ENCODE assay signal across 8 mouse cellular contexts in genomic region chr1:159524051-159524549, GRCm38 (mm10). TPM values are rescaled to one million over a fixed set of nuclear protein-coding genes. Genes with fewer than 3 reads are reported as not detected.
DNase-seq lines count a peak whose midpoint lies in the region; ATAC-seq lines count a peak whose summit lies in the region.

No protein-coding gene starts in this region.

- peak; percentile 88 for ATAC-seq in midbrain, embryonic 13.5 days
- peak; percentile 53; the same call in 1 of the 2 replicates for ATAC-seq in stomach, embryonic 14.5 days (ENCODE audit: insufficient number of reproducible peaks, insufficient read depth, low FRiP score, low read depth)

- H3K9ac ChIP-seq in midbrain, embryonic 13.5 days (replicated peaks): peak overlapping the region; percentile 65
- H3K9ac ChIP-seq in stomach, embryonic 14.5 days (replicated peaks; ENCODE audit: low read depth, low read length): no peak overlapping the region

- DNase-seq in gastrocnemius, adult 18-20 months (ENCODE audit: low spot score): peak; percentile 51
- DNase-seq in gastrocnemius, postnatal 25 days: no peak
- DNase-seq in cerebellum, adult 8-10 months: peak; percentile 62
- DNase-seq in forelimb bud, embryonic 11.5 days (ENCODE audit: low read depth, low spot score): peak; percentile 96
- DNase-seq in hindlimb bud, embryonic 11.5 days (ENCODE audit: extremely low spot score, low read depth, low spot score): peak; percentile 91
- DNase-seq in left cerebral cortex, postnatal 4 days: peak; percentile 68

- H3K27ac ChIP-seq in midbrain, embryonic 13.5 days: peak overlapping the region; percentile 40
- no peak overlapping the region for H3K27ac ChIP-seq in stomach, embryonic 14.5 days (ENCODE audit: low read length)

- H3K4me1 ChIP-seq in midbrain, embryonic 13.5 days (replicated peaks): peaks cover 14% of the 10 kb centered on the region
- no peaks in the 10 kb centered on the region for H3K4me1 ChIP-seq in stomach, embryonic 14.5 days (ENCODE audit: control insufficient read depth, insufficient read depth, low read length)

- under 1% methylated on average over 18 of the region's 18 CpGs for WGBS in midbrain, embryonic 13.5 days
- whole genome bisulfite sequencing in stomach, embryonic 14.5 days: 2% methylated on average over 18 of the region's 18 CpGs

- H3K4me3 ChIP-seq in midbrain, embryonic 13.5 days (replicated peaks): peak overlapping the region; percentile 45
- no peak overlapping the region for H3K4me3 ChIP-seq in stomach, embryonic 14.5 days (ENCODE audit: low read depth, low read length)

- no peaks in the 10 kb centered on the region for H3K9me3 ChIP-seq in midbrain, embryonic 13.5 days
- H3K9me3 ChIP-seq in stomach, embryonic 14.5 days (ENCODE audit: control insufficient read depth, low read depth, low read length): no peaks in the 10 kb centered on the region

- peak overlapping the region; percentile 64 for H3K4me2 ChIP-seq in midbrain, embryonic 13.5 days (replicated peaks)
- no peak overlapping the region for H3K4me2 ChIP-seq in stomach, embryonic 14.5 days (replicated peaks; ENCODE audit: low read depth, low read length)

- intact Hi-C loops in left cerebral cortex, postnatal 4 days (cut with DNase I): loop anchor here (5.0 kb wide), 1 partner anchor 658 kb away; no protein-coding TSS in a partner anchor

- peaks cover 16% of the 10 kb centered on the region for H3K27me3 ChIP-seq in midbrain, embryonic 13.5 days
- H3K27me3 ChIP-seq in stomach, embryonic 14.5 days (ENCODE audit: control insufficient read depth, insufficient read depth, low read length): no peaks in the 10 kb centered on the region

- H3K36me3 ChIP-seq in midbrain, embryonic 13.5 days: no peaks in the 10 kb centered on the region
- no peaks in the 10 kb centered on the region for H3K36me3 ChIP-seq in stomach, embryonic 14.5 days (ENCODE audit: control insufficient read depth, insufficient read depth, low read length)

RNA-seq across cellular contexts. Expression of gene Tnr, which starts 0.5 kb away (rescaled TPM):
- total RNA-seq in gastrocnemius, adult 18-20 months (2021): not detected
- under 1 TPM in 1 of 2 experiments, not detected in 1; 0.19 TPM for total RNA-seq in gastrocnemius, postnatal 25 days (2021)
- 10 to 100 TPM; 72.5 to 90.4 TPM for total RNA-seq in left cerebral cortex, postnatal 4 days (2021)
- polyA plus RNA-seq in midbrain, embryonic 13.5 days (2015; fragmentation: Nextera tagmentation; extraction: Ambion mirVana): 1.7 and 2.9 TPM in 2 replicates
- polyA plus RNA-seq in stomach, embryonic 14.5 days (2014; fragmentation: Nextera tagmentation; extraction: Ambion mirVana): 0.36 and 0.61 TPM in 2 replicates

Comparison
In these comparisons a context has a peak if more than half of its experiments do, and no peak if none do; other contexts are left out.
1. RNA of gene Tnr, which starts 0.5 kb away (total RNA-seq): 72.5 to 90.4 TPM in left cerebral cortex, postnatal 4 days; 0.19 TPM in gastrocnemius, postnatal 25 days and not detected in gastrocnemius, adult 18-20 months; every median in the first group is over 10 times any median in the second.